Mouse (Mus musculus) lung, postnatal 0 days (tissue): ENCODE measurements around the gene Tas1r1.

Experiments
- CTCF ChIP-seq: IDR thresholded peaks from 2 replicates; pipeline ENCODE4 v1.5.1; 2016; ENCODE audit warnings: antibody characterized with exemption, mild to moderate bottlenecking
- EP300 ChIP-seq: IDR thresholded peaks from 2 replicates; pipeline ENCODE4 v1.6.1; 2016; ENCODE audit warnings: antibody characterized with exemption, mild to moderate bottlenecking, control low read depth

DNA sequence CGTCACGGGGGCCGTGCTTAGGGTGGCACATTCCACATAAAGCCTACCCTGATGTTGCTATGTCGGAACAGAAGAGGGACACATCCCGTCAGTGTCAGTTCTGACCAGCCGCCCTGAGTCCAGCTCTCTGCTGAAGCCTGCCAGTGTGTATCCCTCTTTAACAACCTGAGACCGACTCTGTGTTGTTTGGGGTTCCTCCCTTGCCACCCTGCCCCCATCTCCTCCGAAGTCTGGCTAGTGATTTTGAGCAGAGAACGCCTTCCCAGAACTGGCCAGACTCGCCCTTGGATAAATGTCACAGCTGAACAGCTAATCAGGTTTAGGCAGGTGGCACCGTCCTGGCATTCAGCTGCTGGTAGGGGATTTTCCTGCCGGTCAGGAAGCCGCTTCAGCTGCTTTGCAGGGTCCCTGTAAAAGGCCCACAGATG is 27.6 kb downstream of the Tas1r1 start:
- TF ChIP-seq CTCF (no peak), EP300 (0 out of 2 replicates have a peak, but pooled peaks have one; percentile 8)
